Mouse (Mus musculus): Measurements from ENCODE around the gene Mcu.

The Mcu gene

GRCm38 (mm10) chr10:59538063-59538462 is 78.4 kb downstream of the Mcu start:
- no peak for DNase-seq (ENCODE audit: low spot score in 2 of 2)

- DNase-seq (ENCODE audit: low spot score in 2 of 2) = peak in 1 of 2 experiments; percentile 24
These were observed 78.9 kb downstream of the Mcu start for GRCm38 (mm10) chr10:59537579-59537978.

GRCm38 (mm10) chr10:59532256-59532655 is 84.2 kb downstream of the Mcu start:
- DNase-seq (ENCODE audit: low spot score in 2 of 2) = no peak

- DNase-seq (ENCODE audit: low spot score in 2 of 2) = no peak
These were observed 88.7 kb downstream of the Mcu start for GRCm38 (mm10) chr10:59527819-59528218.

GRCm38 (mm10) chr10:59527311-59527710 is 89.2 kb downstream of the Mcu start:
- no peak for DNase-seq (ENCODE audit: low spot score in 2 of 2)

GRCm38 (mm10) chr10:59524675-59525074 is 91.8 kb downstream of the Mcu start:
- no peak for DNase-seq (ENCODE audit: low spot score in 2 of 2)

GRCm38 (mm10) chr10:59523826-59524331 is 92.6 kb downstream of the Mcu start:
- DNase-seq (ENCODE audit: low spot score in 2 of 2) = peak in 1 of 2 experiments; percentile 39

GRCm38 (mm10) chr10:59520701-59521100 is 95.8 kb downstream of the Mcu start:
- no peak for DNase-seq (ENCODE audit: low spot score in 2 of 2)

GRCm38 (mm10) chr10:59519411-59519810 is 97.1 kb downstream of the Mcu start:
- no peak for DNase-seq (ENCODE audit: low spot score in 2 of 2)

GRCm38 (mm10) chr10:59517201-59517600 is 99.3 kb downstream of the Mcu start:
- no peak for DNase-seq (ENCODE audit: low spot score in 2 of 2)

GRCm38 (mm10) chr10:59514739-59515464 is 101.6 kb downstream of the Mcu start:
- no peak for DNase-seq (ENCODE audit: low spot score in 2 of 2)

- DNase-seq (ENCODE audit: low spot score in 2 of 2) = no peak
These were observed 104.3 kb downstream of the Mcu start for GRCm38 (mm10) chr10:59512173-59512572.

- no peak for DNase-seq (ENCODE audit: low spot score in 2 of 2)
These were observed 105.0 kb downstream of the Mcu start for GRCm38 (mm10) chr10:59511427-59511963.

GRCm38 (mm10) chr10:59510713-59511426 is 105.6 kb downstream of the Mcu start:
- DNase-seq (ENCODE audit: low spot score in 2 of 2) = no peak

- no peak for DNase-seq (ENCODE audit: low spot score in 2 of 2)
These were observed 107.3 kb downstream of the Mcu start for GRCm38 (mm10) chr10:59509197-59509596.

- no peak for DNase-seq (ENCODE audit: low spot score in 2 of 2)
These were observed 109.8 kb downstream of the Mcu start for GRCm38 (mm10) chr10:59506711-59507110.

- DNase-seq (ENCODE audit: low spot score in 2 of 2) = no peak
These were observed 112.2 kb downstream of the Mcu start for GRCm38 (mm10) chr10:59504291-59504690.

- DNase-seq (ENCODE audit: low spot score in 2 of 2) = peak in 1 of 2 experiments; percentile 41
These were observed 112.9 kb downstream of the Mcu start for GRCm38 (mm10) chr10:59503433-59504210.

- no peak for DNase-seq (ENCODE audit: low spot score in 2 of 2)
These were observed 114.1 kb downstream of the Mcu start for GRCm38 (mm10) chr10:59502381-59502780.

- no peak for DNase-seq (ENCODE audit: low spot score in 2 of 2)
These were observed 114.7 kb downstream of the Mcu start for GRCm38 (mm10) chr10:59501761-59502160.

GRCm38 (mm10) chr10:59500225-59500624 is 116.3 kb downstream of the Mcu start:
- DNase-seq (ENCODE audit: low spot score in 2 of 2) = no peak

GRCm38 (mm10) chr10:59497019-59497418 is 119.5 kb downstream of the Mcu start:
- no peak for DNase-seq (ENCODE audit: low spot score in 2 of 2)
